Mouse (Mus musculus) megakaryocyte, embryonic 14.5 days (primary cell): Measurements from ENCODE around the gene Hoxb2.

ENCODE experiments used
- FLI1 ChIP-seq: IDR thresholded peaks from 2 replicates; pipeline ENCODE4 v1.6.1; 2012; ENCODE audit warnings: low read length, inconsistent platforms, mixed read lengths
- GATA1 ChIP-seq: IDR thresholded peaks from 3 replicates; pipeline ENCODE4 v1.6.1; 2012; ENCODE audit warnings: mixed read lengths, low read length, inconsistent platforms, borderline replicate concordance

DNA sequence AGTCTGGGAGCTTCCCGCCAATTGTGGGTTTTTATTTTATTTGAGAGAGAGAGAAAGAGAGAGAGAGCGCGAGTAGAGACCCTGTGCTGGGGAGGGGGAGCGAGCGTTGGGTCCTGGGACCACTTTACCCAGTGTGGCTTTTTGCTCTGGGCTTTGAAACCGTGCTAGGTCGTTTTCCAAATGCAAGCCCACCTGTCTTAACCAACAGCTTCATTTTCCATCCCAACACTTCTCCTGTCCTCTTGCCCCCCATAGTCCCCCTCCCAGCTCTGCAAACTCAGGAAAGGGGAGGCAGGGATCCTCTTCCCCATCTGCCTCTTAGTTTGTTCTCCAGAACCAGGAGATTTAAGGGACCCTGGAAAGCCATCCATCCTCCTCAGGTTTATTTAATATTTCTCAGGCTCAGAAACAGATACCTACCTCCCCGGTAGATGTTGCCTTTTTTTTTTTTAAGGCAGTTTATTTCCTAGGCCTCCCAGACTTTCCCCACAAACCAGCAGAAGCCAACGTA lies 4.5 kb downstream of the Hoxb2 start:
- TF ChIP-seq GATA1 (no peak), FLI1 (no peak)
